Mouse (Mus musculus) forebrain, embryonic 15.5 days (tissue): ENCODE data around the gene Iqsec3. TPM values are rescaled to one million over a fixed set of nuclear protein-coding genes. Genes with fewer than 3 reads are reported as not detected.

Source experiments
- ATAC-seq: fragments of 200-750 bp; cut with Nextera tagmentation; replicated peaks from 2 replicates; pipeline ENCODE4 v1.8.0; 2017; ENCODE audit warnings: mild to moderate bottlenecking, moderate TSS enrichment, moderate library complexity
- H3K27ac ChIP-seq: fragments of 300-500 bp; sonication (generic); replicated peaks from 2 replicates; pipeline ENCODE4 v1.5.1; 2015; ENCODE audit warnings: mild to moderate bottlenecking, inconsistent platforms
- H3K27me3 ChIP-seq: fragments of 300-500 bp; sonication (generic); 2 replicates; pipeline ENCODE4 v1.6.1; 2015; ENCODE audit warnings: inconsistent platforms
- H3K36me3 ChIP-seq: fragments of 300-500 bp; sonication (generic); 2 replicates; pipeline ENCODE4 v1.6.1; 2015; ENCODE audit warnings: mild to moderate bottlenecking, inconsistent platforms
- H3K4me1 ChIP-seq: fragments of 300-500 bp; sonication (generic); 2 replicates; pipeline ENCODE4 v1.6.1; 2015; ENCODE audit warnings: inconsistent platforms
- H3K4me2 ChIP-seq: fragments of 300-500 bp; sonication (generic); replicated peaks from 2 replicates; pipeline ENCODE4 v1.6.1; 2015; ENCODE audit warnings: mild to moderate bottlenecking, inconsistent platforms
- H3K4me3 ChIP-seq: fragments of 300-500 bp; sonication (generic); 2 replicates; pipeline ENCODE4 v1.5.1; 2015; ENCODE audit warnings: mild to moderate bottlenecking, inconsistent platforms
- H3K9ac ChIP-seq: fragments of 300-500 bp; sonication (generic); replicated peaks from 2 replicates; pipeline ENCODE4 v1.6.1; 2015; ENCODE audit warnings: mild to moderate bottlenecking, inconsistent platforms
- H3K9me3 ChIP-seq: fragments of 300-500 bp; sonication (generic); 2 replicates; pipeline ENCODE4 v1.6.1; 2016; ENCODE audit warnings: inconsistent platforms
- WGBS: fragments of 180-500 bp; shearing (Covaris S2); methylation state at CpG from one replicate; pipeline ENCODE4 v1.1.7; 2015; ENCODE audit warnings: mixed read lengths; 5-methylcytosine and 5-hydroxymethylcytosine counted together
- polyA plus RNA-seq: library from polyadenylated mRNA; unstranded; fragments of >200 nt; fragmentation: Nextera tagmentation; extraction: Ambion mirVana; gene quantifications from 2 replicates; pipeline ENCODE4 v1.2.1, GENCODE M21; 2015

The Iqsec3 gene
- polyA plus RNA-seq, 1 experiment from 2014 or later: 5.1 TPM

- no peak overlapping the region for H3K27ac ChIP-seq
- peak; percentile 71 for ATAC-seq
These were observed 25.5 kb upstream of the Iqsec3 start for GRCm38 (mm10) chr6:121498819-121499535.

GRCm38 (mm10) chr6:121495606-121496005 lies 22.1 kb upstream of the Iqsec3 start:
- no peak overlapping the region for H3K9ac ChIP-seq
- H3K9me3 ChIP-seq: no peaks in the 10 kb centered on the region
- no peak for ATAC-seq
- H3K27me3 ChIP-seq: no peaks in the 10 kb centered on the region
- peaks cover 10% of the 10 kb centered on the region for H3K4me1 ChIP-seq
- H3K4me3 ChIP-seq: no peak overlapping the region
- 18% methylated on average over 7 of the region's 7 CpGs for WGBS
- no peak overlapping the region for H3K4me2 ChIP-seq
- H3K27ac ChIP-seq: no peak overlapping the region
- H3K36me3 ChIP-seq: no peaks in the 10 kb centered on the region

More at GRCm38 (mm10) chr6:121498819-121499535, 25.5 kb upstream of the Iqsec3 start:
- no peaks in the 10 kb centered on the region for H3K27me3 ChIP-seq
- no peaks in the 10 kb centered on the region for H3K36me3 ChIP-seq
- H3K9ac ChIP-seq: no peak overlapping the region
- no peaks in the 10 kb centered on the region for H3K9me3 ChIP-seq
- H3K4me1 ChIP-seq: peaks cover 10% of the 10 kb centered on the region
- no peak overlapping the region for H3K4me3 ChIP-seq
- H3K4me2 ChIP-seq: no peak overlapping the region
- 19% methylated on average over 9 of the region's 9 CpGs for WGBS

GRCm38 (mm10) chr6:121495026-121495425 lies 21.5 kb upstream of the Iqsec3 start:
- ATAC-seq: no peak
- H3K27me3 ChIP-seq: no peaks in the 10 kb centered on the region
- WGBS: 100% methylated on average over 1 of the region's 1 CpGs
- no peak overlapping the region for H3K4me2 ChIP-seq
- H3K9ac ChIP-seq: no peak overlapping the region
- no peaks in the 10 kb centered on the region for H3K36me3 ChIP-seq
- no peak overlapping the region for H3K4me3 ChIP-seq
- H3K9me3 ChIP-seq: no peaks in the 10 kb centered on the region
- no peak overlapping the region for H3K27ac ChIP-seq
- peaks cover 10% of the 10 kb centered on the region for H3K4me1 ChIP-seq

- Histone ChIP-seq H3K36me3 (no peaks in the 10 kb centered on the region), H3K4me1 (peaks cover 9% of the 10 kb centered on the region), H3K4me2 (no peak overlapping the region), H3K27me3 (no peaks in the 10 kb centered on the region), H3K27ac (no peak overlapping the region), H3K9ac (no peak overlapping the region), H3K9me3 (no peaks in the 10 kb centered on the region), H3K4me3 (no peak overlapping the region)
- WGBS: 29% methylated on average over 4 of the region's 4 CpGs
- ATAC-seq: 0 out of 2 replicates have a peak, but pooled peaks have one; percentile 30
These were observed 20.8 kb upstream of the Iqsec3 start for GRCm38 (mm10) chr6:121494319-121494718.

GRCm38 (mm10) chr6:121491339-121491738 lies 17.9 kb upstream of the Iqsec3 start:
- ATAC-seq: no peak
- Histone ChIP-seq H3K27ac (no peak overlapping the region), H3K36me3 (no peaks in the 10 kb centered on the region), H3K27me3 (no peaks in the 10 kb centered on the region), H3K9me3 (no peaks in the 10 kb centered on the region), H3K4me2 (no peak overlapping the region), H3K4me3 (no peak overlapping the region), H3K9ac (no peak overlapping the region), H3K4me1 (peaks cover 5% of the 10 kb centered on the region; the same call in 1 of the 2 replicates)
- WGBS: 71% methylated on average over 5 of the region's 5 CpGs

- no peaks in the 10 kb centered on the region for H3K36me3 ChIP-seq
- H3K4me1 ChIP-seq: peaks cover 29% of the 10 kb centered on the region
- peak overlapping the region; percentile 89 for H3K27ac ChIP-seq
- peak overlapping the region; percentile 62 for H3K9ac ChIP-seq
- WGBS: 31% methylated on average over 5 of the region's 5 CpGs
- H3K27me3 ChIP-seq: peaks cover 10% of the 10 kb centered on the region; the same call in 1 of the 2 replicates
- peak overlapping the region; percentile 75 for H3K4me2 ChIP-seq
- no peak for ATAC-seq
- peak overlapping the region; percentile 61 for H3K4me3 ChIP-seq
- H3K9me3 ChIP-seq: no peaks in the 10 kb centered on the region
These were observed 1.2 kb downstream of the Iqsec3 start for GRCm38 (mm10) chr6:121472273-121472672.

GRCm38 (mm10) chr6:121468235-121468634 lies 5.2 kb downstream of the Iqsec3 start:
- H3K4me3 ChIP-seq: no peak overlapping the region
- no peaks in the 10 kb centered on the region for H3K36me3 ChIP-seq
- H3K27me3 ChIP-seq: no peaks in the 10 kb centered on the region
- no peak overlapping the region for H3K4me2 ChIP-seq
- no peak overlapping the region for H3K27ac ChIP-seq
- peaks cover 21% of the 10 kb centered on the region for H3K4me1 ChIP-seq
- H3K9me3 ChIP-seq: no peaks in the 10 kb centered on the region
- no peak for ATAC-seq
- H3K9ac ChIP-seq: no peak overlapping the region

- H3K4me2 ChIP-seq: peak overlapping the region; percentile 38
- no peak overlapping the region for H3K27ac ChIP-seq
- no peaks in the 10 kb centered on the region for H3K36me3 ChIP-seq
- H3K9ac ChIP-seq: no peak overlapping the region
- no peaks in the 10 kb centered on the region for H3K9me3 ChIP-seq
- WGBS: 5% methylated on average over 28 of the region's 28 CpGs
- ATAC-seq: peak; percentile 32
- H3K27me3 ChIP-seq: no peaks in the 10 kb centered on the region
- peaks cover 12% of the 10 kb centered on the region for H3K4me1 ChIP-seq
- H3K4me3 ChIP-seq: peak overlapping the region; percentile 7; the same call in 1 of the 2 replicates
These were observed 10.7 kb downstream of the Iqsec3 start for GRCm38 (mm10) chr6:121462628-121463340.

GRCm38 (mm10) chr6:121457381-121457780 lies 16.1 kb downstream of the Iqsec3 start:
- H3K27ac ChIP-seq: no peak overlapping the region
- no peak overlapping the region for H3K4me2 ChIP-seq
- H3K9me3 ChIP-seq: no peaks in the 10 kb centered on the region
- peaks cover 32% of the 10 kb centered on the region for H3K4me1 ChIP-seq
- no peak overlapping the region for H3K4me3 ChIP-seq
- WGBS: 56% methylated on average over 8 of the region's 8 CpGs
- no peak for ATAC-seq
- no peaks in the 10 kb centered on the region for H3K36me3 ChIP-seq
- H3K9ac ChIP-seq: no peak overlapping the region
- no peaks in the 10 kb centered on the region for H3K27me3 ChIP-seq

GRCm38 (mm10) chr6:121456651-121457050 lies 16.8 kb downstream of the Iqsec3 start:
- Histone ChIP-seq H3K4me3 (no peak overlapping the region), H3K4me2 (no peak overlapping the region), H3K9me3 (no peaks in the 10 kb centered on the region), H3K27me3 (no peaks in the 10 kb centered on the region), H3K9ac (no peak overlapping the region), H3K27ac (no peak overlapping the region), H3K36me3 (no peaks in the 10 kb centered on the region), H3K4me1 (peaks cover 32% of the 10 kb centered on the region)
- 68% methylated on average over 3 of the region's 3 CpGs for WGBS
- ATAC-seq: no peak

- WGBS: 53% methylated on average over 12 of the region's 12 CpGs
- Histone ChIP-seq H3K4me2 (no peak overlapping the region), H3K27me3 (no peaks in the 10 kb centered on the region), H3K36me3 (no peaks in the 10 kb centered on the region), H3K27ac (no peak overlapping the region), H3K4me3 (no peak overlapping the region), H3K4me1 (peaks cover 32% of the 10 kb centered on the region), H3K9me3 (no peaks in the 10 kb centered on the region), H3K9ac (no peak overlapping the region)
- ATAC-seq: 0 out of 2 replicates have a peak, but pooled peaks have one; percentile 30
These were observed 18.7 kb downstream of the Iqsec3 start for GRCm38 (mm10) chr6:121454549-121455494.
